Mouse (Mus musculus) activated CD4-positive, CD25-positive, alpha-beta regulatory T cell, adult 4 months (primary cell): ENCODE data around the gene Rnf157. TPM values are rescaled to one million over a fixed set of nuclear protein-coding genes. Genes with fewer than 3 reads are reported as not detected.
A peak's percentile ranks its signal among the peaks of the same experiment; 100 is the strongest.
"Not testable (repeated sequence)": the region's sequence is repeated elsewhere in the genome, so short reads cannot be mapped to it uniquely, and the experiment has no call there.

Experiments
- ATAC-seq: one replicate; pipeline ENCODE4 v1.8.0; 2017
- polyA plus RNA-seq, 2 experiments: library from polyadenylated mRNA; unstranded; fragments of 100-300 nt; shearing (Covaris generic); gene quantifications; one replicate each; pipeline ENCODE4 v1.2.1; 2017

Gene Rnf157
- polyA plus RNA-seq, 2 experiments from 2014 or later: 6.6 to 6.9 TPM

DNA sequence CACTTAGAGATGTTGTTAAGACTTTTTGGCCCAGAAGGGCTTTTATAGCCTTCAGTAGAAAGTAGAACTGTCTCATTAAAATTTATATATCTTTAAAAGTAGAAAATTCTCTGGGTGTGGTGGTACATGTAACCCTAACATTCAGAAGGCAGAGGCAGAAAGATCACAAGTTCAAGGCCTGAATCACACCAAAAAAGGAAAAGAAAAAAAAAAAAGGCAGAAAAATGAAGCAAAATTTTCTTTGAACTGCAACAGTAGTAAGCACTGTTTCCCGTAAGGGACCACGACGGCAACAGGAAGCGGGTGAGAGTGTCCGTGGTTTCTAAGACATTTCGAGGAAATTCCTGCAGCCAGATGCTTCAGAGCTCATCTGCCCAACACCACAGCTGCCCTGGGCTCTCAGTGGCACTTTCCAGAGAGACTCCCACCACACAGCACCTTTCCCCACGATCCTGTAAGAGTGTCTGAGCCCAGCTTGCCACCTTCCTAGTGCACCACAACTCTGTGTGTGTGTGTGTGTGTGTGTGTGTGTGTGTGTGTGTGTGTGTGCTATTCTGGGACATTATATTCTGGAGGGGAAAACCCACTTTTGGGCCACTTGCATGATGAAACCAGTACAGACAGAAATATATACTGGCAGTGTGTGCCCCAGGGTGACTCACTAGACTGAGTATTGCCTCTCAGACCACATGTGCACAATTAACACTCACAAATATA, 35.7 kb downstream of the Rnf157 start:
- peak; percentile 88 for ATAC-seq

DNA sequence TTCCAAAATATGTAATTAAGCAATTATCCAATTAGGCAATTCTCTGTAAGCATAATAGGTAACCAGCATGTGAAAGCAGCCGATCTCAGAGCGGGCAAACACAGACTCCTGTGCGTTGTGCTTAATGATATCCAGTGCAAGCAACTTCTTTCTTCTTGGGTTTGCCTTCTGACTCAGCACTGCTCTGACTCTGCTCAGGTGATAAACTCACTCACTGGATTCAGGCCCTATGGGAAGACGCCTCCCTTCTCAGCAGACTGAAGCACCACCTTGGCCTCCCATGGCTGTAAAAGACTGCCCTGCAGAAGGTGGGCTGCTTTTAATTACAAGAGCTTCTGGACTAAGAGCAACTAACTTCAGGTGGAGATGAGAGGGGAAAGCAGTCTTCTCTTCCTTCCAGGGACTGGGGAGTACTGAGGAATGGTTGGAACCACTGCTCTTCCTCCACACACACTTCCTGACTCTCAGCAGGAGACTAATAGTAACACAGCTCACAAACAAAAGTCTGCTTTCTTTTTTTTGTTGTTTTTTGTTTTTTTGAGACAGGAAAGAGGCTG, 40.9 kb downstream of the Rnf157 start:
- no peak for ATAC-seq

DNA sequence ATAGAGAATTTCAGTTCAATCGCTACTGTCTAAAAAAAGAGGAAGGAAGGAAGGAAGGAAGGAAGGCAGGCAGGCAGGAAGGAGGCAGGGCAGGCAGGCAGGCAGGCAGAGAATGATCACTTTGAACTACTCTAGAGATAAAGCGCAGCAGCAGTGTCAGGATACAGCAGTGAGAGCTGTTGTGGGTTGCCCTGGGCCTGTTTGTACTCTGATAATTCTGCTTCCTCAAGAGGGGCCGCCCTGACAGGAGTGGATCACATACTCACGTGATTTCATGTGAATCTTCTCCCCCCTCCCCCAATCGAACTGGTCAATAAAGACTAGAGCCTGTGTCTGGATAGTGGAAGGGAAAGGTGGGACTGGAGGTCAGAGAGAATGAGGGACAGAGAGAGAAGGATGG, 43.2 kb downstream of the Rnf157 start:
- ATAC-seq: peak; percentile 61

DNA sequence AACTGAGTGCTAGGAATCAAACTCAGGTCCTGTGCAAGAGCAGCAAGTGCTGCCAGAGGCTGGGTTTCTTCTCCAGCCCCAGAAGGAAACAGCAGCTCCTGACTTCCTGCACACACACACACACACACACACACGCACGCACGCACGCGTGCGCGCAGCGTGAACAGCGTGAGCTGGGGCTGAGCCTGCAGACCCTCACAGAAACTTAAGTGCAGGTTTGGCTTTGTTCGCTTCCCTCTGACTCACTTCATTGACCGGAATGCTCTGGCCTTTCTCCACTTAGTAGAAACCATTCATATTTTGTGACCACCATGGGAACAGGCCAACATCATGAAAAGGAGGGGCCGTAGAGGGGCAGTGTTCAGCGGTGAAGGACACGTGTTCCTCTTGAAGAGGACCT, 43.8 kb downstream of the Rnf157 start:
- no peak for ATAC-seq

DNA sequence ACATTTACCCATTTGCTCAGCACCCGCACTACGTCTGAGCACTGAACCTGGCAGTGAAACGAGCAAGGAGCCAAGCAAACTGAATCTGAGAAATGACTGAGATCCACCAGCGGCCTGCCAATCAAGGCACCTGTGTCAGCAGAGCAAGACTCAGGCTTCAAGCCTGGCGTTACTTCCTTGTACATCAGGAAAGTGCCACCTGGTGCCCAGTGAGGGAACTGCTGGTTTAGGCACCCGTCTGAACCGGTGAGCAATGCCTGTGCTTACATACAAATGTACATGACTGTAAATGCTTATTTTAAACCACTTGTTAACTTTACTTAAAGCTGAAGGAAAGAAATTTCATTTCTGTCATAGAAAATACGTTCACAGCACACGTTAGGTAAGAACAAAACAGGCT, 44.7 kb downstream of the Rnf157 start:
- ATAC-seq: peak; percentile 75

DNA sequence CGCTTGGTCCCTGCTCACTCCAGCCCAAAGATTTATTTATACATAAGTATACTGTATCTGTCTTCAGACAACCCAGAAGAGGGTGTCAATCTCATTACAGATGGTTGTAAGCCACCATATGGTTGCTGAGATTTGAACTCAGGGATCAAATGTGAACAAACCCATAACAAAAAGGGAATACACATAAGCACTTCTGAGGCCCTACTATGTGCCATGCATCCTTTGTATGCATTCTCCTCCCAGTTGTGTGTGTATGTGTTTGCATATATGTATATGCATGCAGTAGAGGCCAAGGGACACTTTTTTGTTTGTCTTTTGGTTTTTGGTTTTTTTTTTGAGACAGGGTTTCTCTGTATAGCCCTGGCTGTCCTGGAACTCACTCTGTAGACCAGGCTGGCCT, 46.2 kb downstream of the Rnf157 start:
- no peak for ATAC-seq

DNA sequence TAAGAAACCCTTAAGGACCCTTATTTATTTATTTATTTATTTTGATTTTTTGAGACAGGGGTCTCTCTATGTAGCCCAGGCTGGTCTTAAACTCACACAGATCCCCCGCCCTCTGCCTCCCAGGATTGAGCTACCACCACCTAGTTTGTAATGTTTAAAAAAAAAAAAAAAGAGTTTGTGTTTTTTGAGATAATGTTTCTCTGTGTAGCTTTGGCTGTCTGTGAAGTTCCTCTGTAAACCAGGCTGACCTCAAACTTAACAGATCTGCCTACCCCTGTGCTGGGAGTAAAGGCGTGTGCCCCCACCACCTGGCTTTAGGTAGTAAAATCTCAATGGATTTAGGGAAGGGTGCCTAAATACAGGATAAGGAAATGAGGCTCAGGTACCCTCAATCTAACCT, 46.7 kb downstream of the Rnf157 start:
- ATAC-seq: no peak

DNA sequence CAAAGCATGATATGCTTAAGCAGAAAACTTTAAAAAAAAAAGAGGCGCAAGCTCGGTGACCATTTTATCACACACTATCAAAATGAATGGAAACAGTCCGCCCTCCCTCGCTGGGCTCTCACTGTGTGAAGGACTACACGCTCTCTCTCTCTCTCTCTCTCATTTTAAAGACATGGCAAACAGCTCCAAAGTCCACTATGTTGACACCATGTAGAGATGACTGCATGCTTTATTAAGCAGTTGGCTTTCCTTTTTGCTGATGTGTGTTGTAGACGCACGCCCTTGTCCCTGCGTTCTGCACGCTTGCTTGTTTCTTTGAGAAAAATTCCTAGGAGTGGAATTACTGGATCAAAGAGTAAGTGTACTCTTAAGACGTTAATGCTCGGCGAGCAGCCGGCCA, 47.4 kb downstream of the Rnf157 start:
- ATAC-seq: no peak

DNA sequence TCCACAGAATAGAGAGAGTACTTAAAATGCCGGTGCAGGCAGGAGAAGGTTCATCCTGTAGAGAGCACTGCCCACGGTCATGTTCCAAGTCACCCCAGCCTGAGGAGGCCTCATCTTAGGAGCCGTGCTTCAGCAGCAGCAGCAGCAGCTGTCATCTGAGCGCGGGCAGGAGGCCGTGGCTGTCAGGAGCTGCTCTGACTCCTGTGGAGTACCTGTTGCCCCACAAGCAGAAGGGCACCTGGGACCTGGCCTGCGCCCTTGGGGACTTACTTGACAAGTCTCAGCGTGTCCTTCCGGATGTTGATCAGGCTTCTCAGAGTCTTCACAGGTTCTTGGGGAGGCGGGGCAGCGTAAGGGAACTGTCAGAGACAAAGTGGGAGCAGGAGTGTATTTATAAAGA, 50.8 kb downstream of the Rnf157 start:
- no peak for ATAC-seq

DNA sequence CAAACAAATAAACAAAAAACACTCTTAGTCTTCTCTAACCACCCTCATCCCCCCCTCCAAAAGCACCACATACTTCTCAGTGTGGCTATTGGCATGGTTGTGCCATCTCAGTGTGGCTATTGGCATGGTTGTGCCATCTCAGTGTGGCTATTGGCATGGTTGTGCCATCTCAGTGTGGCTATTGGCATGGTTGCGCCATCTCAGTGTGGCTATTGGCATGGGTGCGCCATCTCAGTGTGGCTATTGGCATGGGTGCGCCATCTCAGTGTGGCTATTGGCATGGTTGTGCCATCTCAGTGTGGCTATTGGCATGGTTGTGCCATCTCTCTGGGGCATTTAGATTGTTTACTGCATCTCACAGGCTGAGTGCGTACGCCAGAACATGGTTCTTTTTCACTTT, 51.9 kb downstream of the Rnf157 start:
- not testable (repeated sequence) for ATAC-seq

DNA sequence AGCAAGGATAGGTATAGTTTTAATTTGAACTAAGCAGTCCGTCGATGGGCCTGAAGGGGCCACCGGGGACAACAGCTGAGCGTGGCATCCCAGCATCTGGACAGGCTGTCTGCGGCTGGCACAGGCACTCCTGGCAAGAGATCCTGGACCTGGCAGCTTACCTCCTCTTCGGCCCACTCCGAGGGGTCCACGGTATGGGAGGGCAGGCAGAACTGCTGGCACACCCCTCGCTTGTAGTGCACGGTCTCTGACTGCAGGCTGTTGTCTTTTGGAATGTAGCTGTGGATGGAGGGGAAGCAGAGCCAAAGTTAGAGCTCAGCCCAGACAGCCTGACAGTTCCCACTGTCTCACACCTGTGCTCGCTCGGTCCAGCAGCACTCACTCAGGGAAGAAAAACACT, 53.2 kb downstream of the Rnf157 start:
- ATAC-seq: no peak

DNA sequence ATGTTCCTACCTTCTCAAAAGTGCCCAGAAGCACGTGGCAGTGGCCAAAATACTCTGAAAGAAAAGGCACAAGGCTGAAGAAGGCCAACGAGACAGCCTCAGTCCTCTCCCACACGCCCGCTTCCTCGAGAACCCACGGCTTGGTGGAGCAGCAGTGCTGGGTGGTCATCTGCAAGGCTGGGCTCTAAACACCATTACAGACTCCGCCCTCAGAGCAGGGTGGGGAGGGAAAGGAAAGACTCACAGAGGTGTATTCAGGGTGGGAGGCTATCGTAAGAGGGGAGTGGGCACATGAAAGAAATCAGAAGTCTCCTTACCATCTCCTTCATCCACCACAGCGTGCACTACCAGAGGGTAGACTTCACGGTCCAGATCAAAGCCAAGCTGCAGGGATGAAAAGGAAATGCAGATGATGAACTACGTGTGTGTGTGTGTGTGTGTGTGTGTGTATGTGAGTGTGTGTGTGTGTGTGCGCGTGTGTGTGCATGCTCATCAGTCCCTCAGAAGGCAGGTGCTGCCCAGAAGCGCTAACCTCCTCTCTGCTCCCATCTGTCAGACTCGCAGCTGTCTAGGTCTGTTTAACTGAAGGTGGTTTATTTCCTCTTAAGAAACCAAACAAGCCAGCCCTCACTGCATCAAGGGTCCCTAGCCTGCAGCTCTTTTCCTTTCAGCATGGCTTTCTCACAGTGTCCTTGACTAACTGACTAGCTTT, 53.8 kb downstream of the Rnf157 start:
- no peak for ATAC-seq

DNA sequence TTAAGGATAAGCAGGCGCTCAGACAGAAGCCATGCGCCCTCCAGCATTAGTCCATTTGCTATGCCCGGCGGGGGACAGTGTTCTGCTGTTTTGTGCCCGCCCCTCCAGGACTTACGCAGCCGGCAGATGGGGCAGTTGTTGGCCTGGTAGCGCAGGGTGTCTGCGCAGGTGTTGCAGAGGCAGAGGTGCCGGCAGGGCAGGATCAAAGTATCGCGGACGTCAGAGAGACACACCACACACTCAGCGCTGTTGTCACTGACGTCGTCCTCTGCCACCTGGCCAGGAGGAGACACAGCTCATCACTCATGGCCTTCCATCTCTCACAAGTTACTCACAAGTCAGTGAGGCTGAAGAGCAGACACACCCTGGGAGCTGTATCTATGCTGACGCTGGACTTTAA, 58.3 kb downstream of the Rnf157 start:
- ATAC-seq: no peak

DNA sequence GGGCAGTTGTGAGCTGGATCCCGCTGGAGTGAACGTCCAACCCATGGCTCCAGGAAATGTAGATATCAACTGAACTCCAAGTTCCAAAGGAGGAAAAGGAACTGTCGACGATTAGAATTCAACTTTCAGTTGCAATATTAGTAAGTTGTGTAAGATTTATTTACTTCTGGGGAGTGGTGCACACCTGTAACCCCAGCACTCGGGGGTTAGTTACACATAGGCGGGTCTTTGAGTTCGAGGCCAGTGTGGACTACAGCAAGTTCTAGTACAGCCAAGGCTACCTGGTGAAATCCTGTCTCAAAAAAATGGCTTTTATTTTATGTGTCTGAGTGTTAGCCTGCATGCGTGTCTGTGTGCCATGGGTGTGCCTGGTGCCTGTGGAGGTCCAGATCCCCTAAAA, 59.3 kb downstream of the Rnf157 start:
- ATAC-seq: no peak

DNA sequence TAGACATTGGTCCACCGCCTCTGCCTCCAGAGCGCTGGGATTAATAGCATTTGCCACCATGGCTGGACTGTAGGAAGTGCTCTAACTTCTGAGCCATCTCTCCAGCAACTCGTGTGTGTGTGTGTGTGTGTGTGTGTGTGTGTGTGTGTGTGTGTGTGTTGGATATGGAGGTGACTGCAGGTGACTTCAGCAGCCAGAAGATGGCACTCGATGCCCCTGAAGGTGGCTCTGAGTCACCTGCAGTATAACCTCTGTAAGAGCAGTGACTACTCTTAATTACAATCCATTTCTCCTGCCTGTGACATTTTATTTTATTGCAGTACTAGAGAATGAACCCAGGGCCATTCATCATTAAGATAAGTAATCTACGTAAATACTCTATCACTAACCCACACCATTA, 61.5 kb downstream of the Rnf157 start:
- ATAC-seq: no peak

DNA sequence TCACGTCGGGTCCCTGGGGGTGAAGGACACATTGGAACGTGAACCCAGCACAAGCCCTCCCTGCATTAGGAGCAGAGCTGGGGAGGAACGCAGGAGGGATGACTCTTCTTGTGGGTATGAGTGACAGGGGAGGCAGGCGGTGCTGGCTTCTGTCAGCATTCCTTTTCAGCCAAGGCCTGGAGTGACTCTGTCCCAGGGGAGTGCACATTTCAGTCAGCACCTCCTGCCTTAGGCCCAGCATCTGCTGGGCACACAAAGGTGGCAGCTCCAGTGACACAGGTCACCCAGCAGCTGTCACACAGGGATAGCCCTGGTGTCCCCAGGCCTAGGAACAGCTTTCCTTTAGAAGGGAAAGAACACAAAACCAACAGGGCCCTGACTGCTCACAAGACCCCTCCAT, 64.9 kb downstream of the Rnf157 start:
- no peak for ATAC-seq

DNA sequence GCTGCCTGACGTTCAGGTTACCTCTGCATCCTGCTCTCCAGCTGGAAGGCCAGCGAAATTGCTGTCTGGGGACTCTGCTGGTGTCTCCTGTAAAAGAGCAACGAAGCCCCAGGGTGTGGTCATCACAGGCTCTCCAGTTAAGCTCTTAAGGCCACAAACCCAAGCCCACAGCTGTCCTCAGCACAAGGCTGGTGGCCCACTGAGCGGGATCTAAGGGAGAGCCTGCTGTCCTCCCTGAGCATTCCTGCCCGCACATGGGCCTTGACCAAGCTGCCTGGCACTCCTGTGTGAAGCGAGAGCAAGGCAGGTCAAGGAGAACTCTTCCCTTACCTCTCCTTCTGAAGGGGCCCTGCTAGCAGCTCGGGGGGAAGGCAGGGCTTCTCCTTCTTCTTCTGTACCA, 65.8 kb downstream of the Rnf157 start:
- ATAC-seq: no peak

DNA sequence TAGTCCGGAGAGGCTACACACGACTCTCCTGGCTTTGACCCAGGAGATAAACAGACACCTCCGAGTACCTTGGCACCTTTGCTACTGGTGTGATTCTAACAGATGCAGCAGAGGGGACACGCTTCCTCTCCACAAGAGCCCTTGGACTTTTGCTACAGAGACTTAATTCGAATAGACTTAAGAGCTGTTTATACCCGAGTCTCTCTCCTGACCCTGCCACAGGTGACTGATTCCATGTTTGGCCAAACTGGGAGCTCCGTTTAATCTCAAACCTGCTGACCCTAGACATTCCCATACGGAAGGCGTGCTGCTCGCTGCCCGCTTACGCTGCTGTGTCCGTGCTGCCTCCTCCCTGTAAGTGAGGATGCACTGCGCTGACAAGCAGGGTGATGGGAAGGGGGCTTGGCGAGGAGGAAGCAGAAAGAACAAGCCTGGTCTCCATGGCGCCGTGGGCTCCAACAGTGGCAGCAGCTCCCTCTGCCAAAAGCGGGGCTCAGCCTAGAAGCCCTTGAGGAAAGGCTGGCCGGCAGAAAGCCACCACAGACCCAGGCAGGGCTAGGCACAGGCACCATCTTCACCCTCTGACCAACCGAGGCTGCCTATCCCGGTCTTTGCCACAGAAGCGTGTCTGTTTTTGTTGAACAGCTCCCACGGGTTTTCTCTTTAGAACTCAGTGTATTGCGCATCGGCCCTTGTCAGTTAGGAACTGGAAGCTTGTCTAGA, 70.6 kb downstream of the Rnf157 start:
- no peak for ATAC-seq

DNA sequence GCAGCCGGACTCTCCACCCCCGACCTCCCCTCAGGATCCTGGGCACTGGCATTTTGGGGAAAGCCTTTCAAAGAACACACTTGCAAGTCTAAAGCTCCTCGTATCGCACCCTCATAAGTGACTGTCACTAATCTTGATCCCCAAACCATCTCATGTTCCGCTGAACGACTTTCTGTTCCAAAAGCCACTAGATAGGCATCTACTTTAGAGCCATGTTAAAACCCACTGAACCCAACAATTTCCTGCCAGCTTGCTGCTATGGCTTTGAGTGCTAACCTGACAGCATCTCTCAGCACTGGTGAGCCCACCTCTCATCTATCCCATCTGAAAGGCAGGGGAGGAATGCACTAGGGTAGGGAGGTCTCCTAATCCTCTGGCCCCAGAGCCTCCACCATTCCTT, 75.3 kb downstream of the Rnf157 start:
- ATAC-seq: no peak

DNA sequence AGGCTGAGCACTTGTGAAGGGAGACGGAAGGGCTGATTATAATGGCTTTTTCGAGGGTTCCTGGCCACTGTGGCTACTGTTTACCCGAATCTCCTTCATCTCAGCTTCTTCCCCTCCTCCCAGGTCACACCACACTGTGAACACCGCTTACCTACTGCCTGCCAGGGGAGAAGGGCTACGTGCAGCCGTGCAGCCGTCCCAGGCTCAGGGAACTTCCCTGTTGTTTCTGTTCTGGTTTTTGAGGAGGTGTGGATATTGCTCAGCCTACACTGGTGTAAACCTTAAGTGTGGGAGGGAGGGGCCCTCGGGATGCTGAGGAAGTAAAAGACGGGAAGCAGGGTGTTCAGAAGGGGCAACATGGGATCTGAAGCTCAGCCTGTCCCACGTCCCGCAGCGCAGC, 75.8 kb downstream of the Rnf157 start:
- no peak for ATAC-seq

DNA sequence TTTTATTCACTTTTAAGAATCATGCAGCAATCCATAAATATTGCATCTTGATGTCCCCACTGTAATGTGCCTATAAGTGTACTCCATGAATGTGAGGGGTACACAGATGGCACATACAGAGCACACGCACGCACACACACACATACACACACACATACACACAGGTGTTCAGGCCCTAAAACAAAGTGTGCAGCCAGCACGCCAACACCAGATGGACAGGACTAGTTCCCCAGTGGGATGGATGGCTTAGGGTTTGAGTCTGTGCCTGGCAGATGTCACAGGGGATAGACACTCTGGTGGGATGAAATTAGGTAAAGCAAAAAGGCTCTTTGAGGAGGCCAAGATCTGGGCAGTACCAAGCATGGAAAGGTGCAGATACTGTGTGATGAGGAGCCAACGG, 76.4 kb downstream of the Rnf157 start:
- no peak for ATAC-seq

DNA sequence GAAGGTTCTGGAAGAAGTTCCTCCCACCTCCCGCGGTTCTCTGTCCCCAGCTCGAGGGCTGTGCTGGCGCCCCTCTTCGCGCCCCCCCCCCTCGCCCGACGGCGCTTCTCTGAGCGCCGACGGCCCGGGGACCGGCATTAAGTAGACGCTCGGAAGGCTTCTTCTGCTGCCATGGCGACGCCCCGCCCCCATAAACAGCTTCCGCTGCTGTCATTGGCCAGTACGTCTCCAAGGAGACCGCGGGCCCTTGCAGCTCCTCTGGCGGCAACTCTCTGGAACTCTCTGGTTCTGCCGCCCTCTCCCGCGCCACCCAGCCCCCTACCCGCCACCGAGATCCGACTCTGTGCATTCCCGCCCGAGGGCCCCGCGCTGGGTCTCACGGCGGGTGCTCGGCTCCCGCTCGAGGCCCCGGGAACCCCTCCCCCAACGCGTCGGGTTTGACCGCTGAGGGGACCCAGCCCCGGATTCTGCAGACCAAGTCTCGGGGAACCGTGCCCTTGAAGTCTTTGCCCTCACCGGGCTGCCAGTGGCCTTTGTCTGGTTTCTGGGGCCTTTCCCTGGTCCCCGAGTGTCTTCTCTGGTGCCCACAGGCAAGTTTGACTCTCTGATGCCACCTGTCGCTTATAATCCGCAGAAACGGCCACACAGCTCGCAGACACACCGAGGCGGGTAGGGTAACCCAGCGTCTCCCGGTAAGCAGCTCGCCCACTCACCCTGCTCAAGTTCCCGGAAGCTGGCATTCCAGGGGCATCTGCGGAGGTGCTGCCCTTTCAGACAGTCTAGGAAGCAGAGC, 77.4 kb downstream of the Rnf157 start, which contains the start of gene Foxj1:
Foxj1 (minus strand) TSS at position 156 of the 793 bp plus-strand sequence.
- ATAC-seq: peak; percentile 94

DNA sequence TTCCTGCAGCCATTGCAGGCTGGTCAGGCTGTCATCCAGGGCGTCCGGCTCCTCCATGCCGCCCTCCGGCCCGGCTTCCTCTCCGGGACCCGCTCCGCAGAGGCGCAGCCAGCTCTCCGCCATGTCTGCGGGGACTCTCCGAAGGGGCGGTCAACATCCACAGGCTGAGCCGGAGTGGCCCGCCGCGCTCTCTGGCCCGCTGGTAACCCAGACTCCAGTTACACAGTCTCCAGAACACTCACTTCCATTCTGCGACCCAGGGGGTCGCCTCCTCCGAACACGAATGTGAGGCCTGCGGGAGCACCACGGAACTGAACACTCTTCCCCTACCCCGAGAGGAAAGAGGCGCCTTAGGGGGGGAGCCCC, 78.4 kb downstream of the Rnf157 start:
- ATAC-seq: no peak
